Mouse (Mus musculus) B cell, adult 2 months (primary cell): ENCODE results near the gene Pabpc1l.
A peak's percentile ranks its signal among the peaks of the same experiment; 100 is the strongest.
"Not testable (repeated sequence)": the region's sequence is repeated elsewhere in the genome, so short reads cannot be mapped to it uniquely, and the experiment has no call there.

Experiments
- DNase-seq, 2 experiments: peaks; one replicate each; pipeline ENCODE4 v3.0.0; 2022

The Pabpc1l gene

GRCm38 (mm10) chr2:164038407-164039028, 13.3 kb downstream of the Pabpc1l start:
- no peak for DNase-seq

GRCm38 (mm10) chr2:164040949-164041348, 15.7 kb downstream of the Pabpc1l start:
- DNase-seq, result no peak

- DNase-seq, result no peak
Measured at GRCm38 (mm10) chr2:164041523-164041922, 16.3 kb downstream of the Pabpc1l start.

GRCm38 (mm10) chr2:164047197-164047690, 22.0 kb downstream of the Pabpc1l start:
- DNase-seq, result peak; percentile 66 to 70

GRCm38 (mm10) chr2:164053767-164054166, 28.5 kb downstream of the Pabpc1l start:
- no peak for DNase-seq

- no peak for DNase-seq
Measured at GRCm38 (mm10) chr2:164054671-164055070, 29.4 kb downstream of the Pabpc1l start.

GRCm38 (mm10) chr2:164059634-164060235, 34.5 kb downstream of the Pabpc1l start:
- no peak for DNase-seq

- no peak for DNase-seq
Measured at GRCm38 (mm10) chr2:164070142-164070764, 45.0 kb downstream of the Pabpc1l start, which contains the start of gene Stk4. Gene Stk4 (plus strand): TSS chr2:164070322.

GRCm38 (mm10) chr2:164070765-164071436, 45.7 kb downstream of the Pabpc1l start, which contains the start of gene Tomm34:
Gene Tomm34 (minus strand): TSS chr2:164071169.
- peak; percentile 90 to 91 for DNase-seq

- DNase-seq, result not testable (repeated sequence)
Measured at GRCm38 (mm10) chr2:164071437-164071820, 46.2 kb downstream of the Pabpc1l start.

GRCm38 (mm10) chr2:164072109-164072508, 46.9 kb downstream of the Pabpc1l start:
- DNase-seq, result no peak

- DNase-seq, result no peak
Measured at GRCm38 (mm10) chr2:164073120-164073519, 47.9 kb downstream of the Pabpc1l start.

GRCm38 (mm10) chr2:164073918-164074578, 48.8 kb downstream of the Pabpc1l start:
- DNase-seq, result peak; percentile 100

GRCm38 (mm10) chr2:164075088-164075487, 49.8 kb downstream of the Pabpc1l start:
- DNase-seq, result peak; percentile 69 to 71

- DNase-seq, result no peak
Measured at GRCm38 (mm10) chr2:164076874-164077425, 51.7 kb downstream of the Pabpc1l start.

GRCm38 (mm10) chr2:164077875-164078274, 52.6 kb downstream of the Pabpc1l start:
- no peak for DNase-seq

- peak; percentile 55 to 61 for DNase-seq
Measured at GRCm38 (mm10) chr2:164079488-164079887, 54.2 kb downstream of the Pabpc1l start.

- no peak for DNase-seq
Measured at GRCm38 (mm10) chr2:164081577-164081976, 56.3 kb downstream of the Pabpc1l start.

GRCm38 (mm10) chr2:164082175-164082574, 56.9 kb downstream of the Pabpc1l start:
- DNase-seq, result no peak

GRCm38 (mm10) chr2:164083609-164084341, 58.5 kb downstream of the Pabpc1l start:
- peak; percentile 81 to 84 for DNase-seq

- DNase-seq, result peak; percentile 65 to 70
Measured at GRCm38 (mm10) chr2:164084342-164084700, 59.1 kb downstream of the Pabpc1l start.
